Mouse (Mus musculus): ENCODE measurements around the gene Pitpnb.

GRCm38 (mm10) chr5:111361846-111362245, 31.3 kb downstream of the Pitpnb start:
- no peak for TF ChIP-seq POLR2A (IDR thresholded peaks at IDR 0.05; ENCODE audit: control insufficient read depth, low read depth, low read length)
- no peak for TF ChIP-seq CTCF (IDR thresholded peaks at IDR 0.05; ENCODE audit: control insufficient read depth, insufficient read depth, insufficient replicate concordance, low read depth, low read length)
